Mouse (Mus musculus): ENCODE data around the gene Cacfd1.
A peak's percentile ranks its signal among the peaks of the same experiment; 100 is the strongest.

Gene Cacfd1

DNA sequence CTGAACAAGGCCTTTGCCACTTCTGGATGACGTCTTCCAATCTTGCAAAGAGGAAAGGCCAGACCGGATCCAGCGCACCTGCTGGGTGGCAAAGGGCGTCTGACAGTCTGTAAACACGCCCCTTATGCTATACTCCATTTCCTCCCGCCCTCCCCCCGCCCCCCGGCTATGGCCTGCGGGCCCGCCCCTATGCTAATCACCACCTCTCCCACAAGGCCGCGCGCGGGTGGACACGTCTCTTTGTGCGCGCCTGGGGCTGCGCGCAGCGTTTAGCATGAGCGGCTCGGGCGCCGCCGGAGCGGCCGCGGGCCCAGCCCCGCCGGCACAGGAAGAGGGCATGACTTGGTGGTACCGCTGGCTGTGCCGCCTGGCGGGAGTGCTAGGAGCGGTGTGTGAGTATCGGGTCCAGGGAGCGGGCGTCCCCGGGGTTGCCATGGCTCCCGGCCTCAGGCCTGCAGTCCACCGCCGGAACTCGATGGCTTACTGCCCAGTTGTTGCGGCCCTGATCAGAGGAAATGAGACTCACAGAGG is at the start of gene Cacfd1:
Gene Cacfd1 (plus strand): TSS at position 213 of the 531 bp plus-strand sequence.
- peaks cover 3% of the 10 kb centered on the region for H3K36me3 ChIP-seq (ENCODE audit: control insufficient read depth, insufficient read depth, low read length, poor library complexity, severe bottlenecking)
- DNase-seq (ENCODE audit: low read depth, low spot score): peak; percentile 93
- H3K27me3 ChIP-seq (ENCODE audit: control insufficient read depth, insufficient read depth, low read length, poor library complexity, severe bottlenecking): no peaks in the 10 kb centered on the region

DNA sequence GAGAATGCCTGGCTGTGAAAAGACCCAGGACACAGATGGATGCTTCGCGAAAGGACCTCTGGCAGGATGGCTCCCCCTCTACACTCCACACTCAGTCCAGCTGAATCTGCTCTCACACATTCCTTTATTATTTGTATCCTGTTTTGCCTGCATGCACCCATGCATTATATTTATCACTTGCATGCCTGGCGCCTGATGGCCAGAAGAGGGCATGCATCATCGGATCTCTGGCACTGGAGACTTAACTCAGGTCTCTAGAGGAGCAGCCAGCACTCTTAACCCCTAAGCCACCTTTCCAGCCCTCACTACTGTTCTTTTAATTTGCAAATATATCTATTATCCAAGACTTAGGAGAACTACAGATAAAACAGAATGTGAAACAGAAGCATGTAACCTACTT is 49.0 kb upstream of the Cacfd1 start:
- no peak for DNase-seq (ENCODE audit: low read depth, low spot score)
- Histone ChIP-seq H3K36me3 (ENCODE audit: control insufficient read depth, insufficient read depth, low read length, poor library complexity, severe bottlenecking) (peaks cover 12% of the 10 kb centered on the region), H3K27me3 (ENCODE audit: control insufficient read depth, insufficient read depth, low read length, poor library complexity, severe bottlenecking) (no peaks in the 10 kb centered on the region)

DNA sequence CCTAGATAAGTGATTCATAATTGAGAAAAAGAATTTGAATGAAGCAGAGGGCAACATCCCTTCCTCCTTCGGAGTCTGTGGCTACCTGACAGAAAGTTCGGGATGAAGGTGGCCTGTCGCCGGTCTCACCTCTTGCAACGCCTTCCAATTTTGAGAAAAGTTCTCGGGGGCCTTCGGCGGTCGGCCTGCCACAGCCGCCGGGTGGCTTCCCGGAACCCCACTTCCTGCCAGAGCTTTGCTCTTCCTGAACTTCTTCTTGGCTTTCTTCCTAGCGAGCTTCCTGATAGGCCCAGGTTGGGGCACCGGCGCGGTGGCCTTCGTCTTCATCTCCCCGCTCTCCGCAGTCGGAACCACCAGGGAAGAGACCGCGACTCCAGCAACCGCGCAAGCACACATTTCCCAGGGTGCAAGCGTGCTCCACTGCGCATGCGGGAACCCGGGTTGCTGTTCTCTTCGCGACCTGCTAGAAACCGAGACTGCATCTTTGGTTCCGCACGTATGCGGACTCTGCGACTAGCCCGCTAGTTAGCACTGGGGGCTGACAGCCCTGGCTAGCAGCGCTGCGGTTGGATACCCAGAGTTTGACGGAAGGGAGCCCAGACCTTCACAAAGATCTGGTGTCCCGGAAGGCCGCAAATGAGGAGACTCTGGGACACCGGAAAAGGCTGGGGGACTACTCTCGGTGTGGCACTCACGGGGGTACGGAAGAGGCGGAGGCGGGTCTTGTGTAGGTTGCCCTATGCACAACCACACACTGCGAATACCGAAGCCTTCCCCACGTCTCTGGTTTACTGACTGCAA is 45.6 kb upstream of the Cacfd1 start, which contains the start of gene Rexo4:
Gene Rexo4 (minus strand): TSS at position 464 of the 801 bp plus-strand sequence.
- H3K27me3 ChIP-seq (ENCODE audit: control insufficient read depth, insufficient read depth, low read length, poor library complexity, severe bottlenecking): no peaks in the 10 kb centered on the region
- peak; percentile 96 for DNase-seq (ENCODE audit: low read depth, low spot score)
- H3K36me3 ChIP-seq (ENCODE audit: control insufficient read depth, insufficient read depth, low read length, poor library complexity, severe bottlenecking): no peaks in the 10 kb centered on the region; the same call in none of the 2 replicates

DNA sequence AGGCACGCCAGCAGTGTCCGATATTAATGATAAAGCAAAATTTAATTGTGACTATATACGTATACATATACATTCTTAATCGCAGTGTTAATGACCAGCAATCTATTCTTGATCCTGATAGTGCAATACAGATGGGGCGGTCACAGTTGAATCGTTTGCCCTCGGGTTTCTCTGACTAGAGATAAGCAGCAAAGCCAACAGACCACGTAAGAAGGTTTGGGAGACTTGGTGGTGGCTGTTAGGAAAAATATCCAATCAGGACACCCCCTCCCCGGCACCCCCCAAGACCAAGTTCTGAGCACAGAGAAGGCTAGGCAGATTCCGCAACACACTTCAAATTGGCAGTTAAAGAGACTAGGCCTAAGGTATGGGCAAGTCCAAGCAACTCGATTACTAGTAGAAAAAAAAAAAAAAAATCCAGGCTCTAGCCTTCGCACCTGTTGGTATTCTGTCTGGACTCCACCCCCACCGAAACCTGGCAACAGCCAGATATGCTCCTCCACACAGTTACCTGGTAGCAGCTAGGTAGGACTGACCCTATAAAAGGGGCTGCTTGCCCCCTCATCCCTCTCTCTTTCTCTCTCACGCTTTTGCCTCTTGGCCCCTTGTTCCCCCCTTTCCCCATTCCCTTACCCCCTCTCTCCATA is 44.9 kb upstream of the Cacfd1 start:
- no peaks in the 10 kb centered on the region for H3K27me3 ChIP-seq (ENCODE audit: control insufficient read depth, insufficient read depth, low read length, poor library complexity, severe bottlenecking)
- H3K36me3 ChIP-seq (ENCODE audit: control insufficient read depth, insufficient read depth, low read length, poor library complexity, severe bottlenecking): no peaks in the 10 kb centered on the region; the same call in none of the 2 replicates
- no peak for DNase-seq (ENCODE audit: low read depth, low spot score)

DNA sequence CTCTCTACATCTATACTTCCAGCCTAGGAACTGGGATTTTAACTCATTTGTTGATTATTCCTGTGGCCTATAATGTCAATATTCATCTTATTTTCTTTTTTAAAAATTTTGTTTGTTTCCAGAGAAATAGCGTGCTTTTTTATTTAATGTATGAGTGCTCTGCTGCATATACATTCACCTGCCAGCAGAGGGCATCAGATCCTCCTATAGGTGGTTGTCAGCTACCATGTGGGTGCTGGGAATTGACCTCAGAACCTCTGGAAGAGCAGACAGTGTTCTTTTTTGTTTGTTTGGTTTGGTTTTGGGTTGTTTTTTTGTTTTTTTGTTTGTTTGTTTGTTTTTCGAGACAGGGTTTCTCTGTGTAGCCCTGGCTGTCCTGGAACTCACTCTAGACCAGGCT is 42.5 kb upstream of the Cacfd1 start:
- Histone ChIP-seq H3K27me3 (ENCODE audit: control insufficient read depth, insufficient read depth, low read length, poor library complexity, severe bottlenecking) (no peaks in the 10 kb centered on the region), H3K36me3 (ENCODE audit: control insufficient read depth, insufficient read depth, low read length, poor library complexity, severe bottlenecking) (no peaks in the 10 kb centered on the region)
- DNase-seq (ENCODE audit: low read depth, low spot score): peak; percentile 14

DNA sequence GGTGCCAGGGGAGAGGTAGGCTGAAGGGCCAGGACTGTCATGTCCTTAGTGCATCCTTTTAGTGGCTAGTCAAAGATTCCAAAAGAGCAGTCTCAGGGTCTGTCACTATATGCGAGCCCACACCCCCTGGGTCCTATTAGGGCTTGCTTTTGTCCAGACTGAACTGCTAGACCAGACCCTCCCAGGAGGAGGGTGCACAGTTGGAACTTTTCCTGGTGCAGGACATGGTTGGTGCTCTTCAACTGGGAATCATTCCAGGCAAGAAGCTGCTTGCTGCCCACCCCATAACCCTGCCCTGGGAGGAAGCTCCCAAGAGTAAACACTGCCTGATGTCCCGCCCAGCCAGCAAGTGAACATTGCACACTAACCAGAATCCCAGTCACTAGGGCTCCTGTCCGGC is 36.6 kb upstream of the Cacfd1 start, which contains the start of gene Adamts13:
Gene Adamts13 (plus strand): TSS at position 301 of the 400 bp plus-strand sequence.
- Histone ChIP-seq H3K27me3 (ENCODE audit: control insufficient read depth, insufficient read depth, low read length, poor library complexity, severe bottlenecking) (no peaks in the 10 kb centered on the region), H3K36me3 (ENCODE audit: control insufficient read depth, insufficient read depth, low read length, poor library complexity, severe bottlenecking) (no peaks in the 10 kb centered on the region)
- no peak for DNase-seq (ENCODE audit: low read depth, low spot score)

DNA sequence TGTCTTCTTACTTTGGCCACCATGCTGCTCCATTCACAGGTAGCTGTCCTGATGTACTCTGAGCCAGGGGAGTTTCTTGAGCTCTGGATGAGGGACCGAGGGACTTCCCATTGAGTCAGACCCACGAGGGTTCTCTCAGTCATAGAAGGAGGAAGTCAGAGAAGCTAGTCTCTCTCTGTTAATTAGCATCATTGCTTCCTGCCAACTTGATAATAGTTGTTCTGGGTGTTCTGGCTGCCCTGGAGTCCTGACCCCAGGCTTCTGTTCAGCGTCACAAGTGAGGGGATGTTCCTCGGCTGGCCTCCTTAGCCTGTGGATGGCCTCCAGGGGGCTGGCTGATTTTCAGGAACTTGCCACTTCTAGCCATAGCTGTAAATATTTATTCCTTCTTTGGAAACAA is 35.8 kb upstream of the Cacfd1 start:
- Histone ChIP-seq H3K27me3 (ENCODE audit: control insufficient read depth, insufficient read depth, low read length, poor library complexity, severe bottlenecking) (no peaks in the 10 kb centered on the region), H3K36me3 (ENCODE audit: control insufficient read depth, insufficient read depth, low read length, poor library complexity, severe bottlenecking) (no peaks in the 10 kb centered on the region)
- DNase-seq (ENCODE audit: low read depth, low spot score): peak; percentile 79

DNA sequence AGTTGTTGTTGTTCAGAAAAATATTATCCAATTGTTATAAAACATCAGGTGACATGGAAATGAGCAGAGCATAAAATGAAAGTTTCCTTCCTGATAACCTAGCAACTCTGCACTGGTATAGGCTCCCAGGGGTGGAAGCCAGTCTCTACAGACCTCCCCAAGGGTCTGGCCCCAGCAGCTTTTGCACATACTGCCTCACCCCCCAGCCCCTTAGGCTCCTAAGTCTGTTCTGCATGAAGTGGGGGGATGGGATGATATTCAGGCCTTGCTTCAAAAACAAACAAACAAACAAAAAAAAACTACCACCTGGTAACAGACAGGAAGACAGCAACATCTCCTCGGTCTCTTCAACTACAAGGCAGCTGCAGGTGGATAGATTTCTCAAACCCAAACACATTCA is 29.4 kb upstream of the Cacfd1 start:
- Histone ChIP-seq H3K27me3 (ENCODE audit: control insufficient read depth, insufficient read depth, low read length, poor library complexity, severe bottlenecking) (no peaks in the 10 kb centered on the region), H3K36me3 (ENCODE audit: control insufficient read depth, insufficient read depth, low read length, poor library complexity, severe bottlenecking) (no peaks in the 10 kb centered on the region)
- no peak for DNase-seq (ENCODE audit: low read depth, low spot score)

DNA sequence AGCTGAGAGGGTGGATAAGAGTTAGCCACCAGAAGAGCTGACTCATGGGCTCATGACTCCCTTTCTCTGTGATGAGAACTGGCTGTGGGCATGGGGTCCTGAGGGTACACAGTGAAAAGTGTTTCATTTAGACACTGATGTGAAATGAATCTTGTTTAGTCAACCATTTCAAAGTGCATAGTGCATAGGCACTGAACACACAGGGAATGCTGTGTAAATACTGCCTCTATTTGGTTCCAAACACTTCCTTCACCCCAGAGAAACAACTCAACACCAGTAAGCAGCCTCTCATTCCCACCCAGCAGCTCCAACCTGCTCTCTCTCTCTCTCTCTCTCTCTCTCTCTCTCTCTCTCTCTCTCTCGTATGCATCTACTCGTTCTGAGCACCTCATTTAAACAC is 25.5 kb upstream of the Cacfd1 start:
- Histone ChIP-seq H3K36me3 (ENCODE audit: control insufficient read depth, insufficient read depth, low read length, poor library complexity, severe bottlenecking) (no peaks in the 10 kb centered on the region), H3K27me3 (ENCODE audit: control insufficient read depth, insufficient read depth, low read length, poor library complexity, severe bottlenecking) (no peaks in the 10 kb centered on the region)
- no peak for DNase-seq (ENCODE audit: low read depth, low spot score)

DNA sequence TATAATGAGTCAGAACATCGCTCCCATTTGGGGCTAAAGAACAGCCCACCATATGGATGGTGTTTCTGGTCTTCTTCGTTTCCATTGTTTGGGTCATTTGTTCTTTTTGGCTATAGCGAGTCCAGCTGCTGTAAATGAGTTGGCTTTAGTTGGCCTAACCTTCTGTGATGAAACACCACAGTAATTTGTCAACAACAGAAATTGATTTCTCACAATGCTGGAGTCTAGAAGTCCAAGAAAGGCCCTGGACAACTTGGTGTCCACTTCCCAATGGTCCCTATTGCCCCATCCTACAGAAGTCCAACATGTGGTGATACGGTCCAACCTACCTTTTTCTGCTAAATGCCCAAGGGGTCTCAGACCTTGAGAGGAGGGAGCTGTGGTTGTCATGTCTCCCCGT is 25.1 kb upstream of the Cacfd1 start:
- no peaks in the 10 kb centered on the region for H3K27me3 ChIP-seq (ENCODE audit: control insufficient read depth, insufficient read depth, low read length, poor library complexity, severe bottlenecking)

DNA sequence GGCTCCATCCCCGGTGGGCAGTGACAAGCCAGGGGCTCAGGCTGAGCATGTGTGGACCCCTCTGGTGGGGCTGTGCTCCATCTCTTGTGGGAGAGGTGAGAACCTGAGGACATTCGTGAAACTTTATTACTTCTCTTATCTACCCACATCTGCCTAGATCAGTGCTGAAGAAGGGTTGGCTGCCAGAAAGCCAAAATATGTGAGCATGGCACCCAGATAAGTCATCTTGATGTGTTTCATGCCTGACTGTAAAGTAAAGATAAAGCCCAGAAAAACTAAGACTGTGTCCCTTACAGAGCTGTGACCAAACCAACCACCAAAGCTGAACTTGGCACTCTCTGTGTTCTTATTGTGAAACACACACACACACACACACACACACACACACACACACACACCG is 15.8 kb upstream of the Cacfd1 start:
- H3K27me3 ChIP-seq (ENCODE audit: control insufficient read depth, insufficient read depth, low read length, poor library complexity, severe bottlenecking): no peaks in the 10 kb centered on the region
- DNase-seq (ENCODE audit: low read depth, low spot score): no peak
- H3K36me3 ChIP-seq (ENCODE audit: control insufficient read depth, insufficient read depth, low read length, poor library complexity, severe bottlenecking): no peaks in the 10 kb centered on the region

More for the DNA sequence above, 25.1 kb upstream of the Cacfd1 start:
- H3K36me3 ChIP-seq (ENCODE audit: control insufficient read depth, insufficient read depth, low read length, poor library complexity, severe bottlenecking): no peaks in the 10 kb centered on the region
- DNase-seq (ENCODE audit: low read depth, low spot score): no peak

DNA sequence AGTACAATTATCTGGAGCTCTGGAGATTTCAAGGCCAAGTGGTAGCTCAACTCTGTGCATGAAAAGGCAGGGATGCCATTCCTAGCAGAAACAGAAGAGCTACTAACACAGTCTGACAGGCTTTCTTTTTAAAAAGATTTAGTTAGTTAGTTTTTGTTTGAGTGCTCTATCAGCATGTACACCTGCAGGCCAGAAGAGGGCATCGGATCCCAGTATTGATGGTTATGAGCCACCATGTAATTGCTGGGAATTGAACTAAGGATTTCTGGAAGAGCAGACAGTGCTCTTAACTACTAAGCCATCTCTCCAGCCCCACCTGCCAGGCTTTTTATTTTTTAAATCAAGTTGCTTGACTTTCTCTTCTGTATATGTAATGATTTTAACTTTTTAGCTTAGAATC is 12.2 kb upstream of the Cacfd1 start:
- Histone ChIP-seq H3K27me3 (ENCODE audit: control insufficient read depth, insufficient read depth, low read length, poor library complexity, severe bottlenecking) (no peaks in the 10 kb centered on the region), H3K36me3 (ENCODE audit: control insufficient read depth, insufficient read depth, low read length, poor library complexity, severe bottlenecking) (no peaks in the 10 kb centered on the region)
- DNase-seq (ENCODE audit: low read depth, low spot score): peak; percentile 44

DNA sequence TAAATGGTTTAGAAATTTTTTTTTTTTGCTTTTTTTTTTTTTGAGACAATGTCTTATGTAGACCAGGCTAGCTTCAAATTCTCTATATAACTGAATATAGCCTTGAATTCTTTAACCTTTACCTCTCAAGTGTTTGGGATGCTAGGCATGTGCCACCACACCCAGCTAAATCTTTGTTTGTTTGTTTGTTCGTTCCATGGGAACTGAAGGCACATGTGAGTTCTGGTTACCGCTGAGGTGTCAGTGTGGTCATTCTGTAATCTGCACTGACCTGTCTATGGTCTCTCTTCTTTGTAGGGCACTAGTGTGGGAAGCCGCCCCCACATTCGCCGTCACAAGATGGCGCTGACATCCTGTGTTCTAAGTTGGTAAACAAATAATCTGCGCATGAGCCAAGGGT is 11.7 kb upstream of the Cacfd1 start:
- Histone ChIP-seq H3K36me3 (ENCODE audit: control insufficient read depth, insufficient read depth, low read length, poor library complexity, severe bottlenecking) (no peaks in the 10 kb centered on the region), H3K27me3 (ENCODE audit: control insufficient read depth, insufficient read depth, low read length, poor library complexity, severe bottlenecking) (no peaks in the 10 kb centered on the region)
- no peak for DNase-seq (ENCODE audit: low read depth, low spot score)

DNA sequence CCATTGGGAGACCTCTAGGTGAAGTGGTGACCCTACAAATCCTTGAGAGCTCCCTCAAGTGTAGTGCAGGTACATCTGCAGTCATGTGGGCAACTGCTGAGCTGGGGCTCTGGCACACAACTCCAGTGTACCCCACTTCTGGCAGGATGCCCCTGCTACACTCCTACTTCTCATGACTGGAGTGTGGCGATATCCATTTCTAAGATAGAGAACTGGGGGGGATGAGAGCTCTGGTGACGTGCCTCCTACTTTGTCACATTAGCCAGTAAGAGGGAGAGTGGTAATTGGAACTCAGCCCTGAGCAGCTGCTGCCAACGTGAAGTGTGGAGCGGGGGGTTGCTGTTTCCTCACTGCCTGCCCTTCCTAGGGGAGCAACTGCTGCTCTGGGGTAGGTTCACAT is 3.5 kb upstream of the Cacfd1 start:
- no peaks in the 10 kb centered on the region for H3K27me3 ChIP-seq (ENCODE audit: control insufficient read depth, insufficient read depth, low read length, poor library complexity, severe bottlenecking)
- DNase-seq (ENCODE audit: low read depth, low spot score): no peak
- H3K36me3 ChIP-seq (ENCODE audit: control insufficient read depth, insufficient read depth, low read length, poor library complexity, severe bottlenecking): no peaks in the 10 kb centered on the region

DNA sequence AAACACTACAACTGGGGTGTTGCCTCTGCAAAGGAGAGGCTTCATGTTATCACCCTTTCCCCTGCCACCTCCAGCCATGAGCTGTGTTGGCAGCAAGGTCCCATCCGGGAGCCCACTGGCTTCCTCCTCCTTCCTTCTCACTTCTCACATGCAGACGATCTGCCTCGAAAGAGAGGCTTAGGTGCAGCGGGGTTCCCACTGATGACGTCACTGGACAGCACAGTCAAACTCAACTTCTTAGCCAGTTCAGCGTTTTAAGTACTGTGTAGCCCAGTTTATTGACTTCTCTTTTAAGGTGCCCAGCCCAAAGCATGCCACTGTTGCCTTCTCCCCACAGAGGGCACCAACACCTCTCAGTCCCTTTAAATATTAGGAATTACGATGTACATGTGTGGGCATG is 2.0 kb upstream of the Cacfd1 start:
- DNase-seq (ENCODE audit: low read depth, low spot score): no peak
- no peaks in the 10 kb centered on the region for H3K36me3 ChIP-seq (ENCODE audit: control insufficient read depth, insufficient read depth, low read length, poor library complexity, severe bottlenecking)
- no peaks in the 10 kb centered on the region for H3K27me3 ChIP-seq (ENCODE audit: control insufficient read depth, insufficient read depth, low read length, poor library complexity, severe bottlenecking)
